Mouse (Mus musculus): ENCODE measurements at regions not wholly inside any gene's neighbourhood (a gene's known extent, or its start where the extent isn't known, plus 50 kb on each side); places are given as distances from the start of the nearest gene placed in this dataset.
A peak's percentile ranks its signal among the peaks of the same experiment; 100 is the strongest.

DNA sequence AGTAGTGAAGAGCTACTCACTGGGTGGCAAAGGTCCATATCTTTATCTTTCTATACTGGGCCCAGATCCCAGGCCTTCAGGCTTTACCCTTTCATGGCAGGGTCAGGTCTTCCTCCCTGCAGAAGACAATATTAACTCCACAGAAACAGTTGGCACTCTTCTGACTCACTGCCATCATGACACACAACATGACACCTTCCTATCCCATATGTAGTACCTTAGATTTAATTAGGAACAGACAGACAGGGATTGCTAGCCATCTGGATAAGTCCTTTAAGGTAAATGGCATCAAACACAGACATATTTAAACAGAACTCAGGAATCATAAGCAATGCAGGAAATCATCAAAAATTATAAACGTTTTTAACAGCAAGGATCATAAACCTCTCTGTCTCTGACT is 815.0 kb upstream of the Gm597 start:
- H3K9me3 ChIP-seq: no peaks in the 10 kb centered on the region
- H3K36me3 ChIP-seq: no peaks in the 10 kb centered on the region
- ATAC-seq (replicated peaks): no peak
- H3K4me3 ChIP-seq: no peak overlapping the region
- H3K4me1 ChIP-seq: no peaks in the 10 kb centered on the region
- H3K27me3 ChIP-seq: no peaks in the 10 kb centered on the region
- no peak overlapping the region for H3K4me2 ChIP-seq (replicated peaks)
- 34% methylated on average over 1 of the region's 1 CpGs for WGBS
- no peak overlapping the region for H3K27ac ChIP-seq (replicated peaks)
- no peak overlapping the region for H3K9ac ChIP-seq (replicated peaks)

DNA sequence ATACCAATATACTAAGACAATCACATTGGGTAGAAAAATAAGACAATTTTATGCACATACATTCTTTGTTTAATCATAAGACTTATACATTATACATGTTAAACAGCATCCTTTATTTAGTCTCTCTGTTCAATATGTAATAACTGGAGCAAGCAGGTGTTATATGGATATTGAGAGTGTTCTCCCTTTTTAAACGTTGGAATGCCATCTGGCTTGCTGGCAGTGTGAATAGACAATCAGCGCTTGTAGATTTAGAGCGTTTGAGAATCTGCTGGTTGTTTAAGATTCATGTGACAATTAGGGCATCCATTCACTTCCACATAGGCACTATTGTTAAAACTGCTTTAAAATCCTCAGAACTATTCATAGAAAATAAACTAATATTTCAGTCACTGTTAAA is 807.8 kb upstream of the Gm597 start:
- Histone ChIP-seq H3K27me3 (no peaks in the 10 kb centered on the region), H3K4me2 (replicated peaks) (no peak overlapping the region), H3K4me1 (no peaks in the 10 kb centered on the region), H3K9me3 (no peaks in the 10 kb centered on the region), H3K9ac (replicated peaks) (no peak overlapping the region), H3K27ac (replicated peaks) (no peak overlapping the region), H3K36me3 (no peaks in the 10 kb centered on the region), H3K4me3 (no peak overlapping the region)
- 44% methylated on average over 3 of the region's 3 CpGs for WGBS
- peak; percentile 81 for ATAC-seq (replicated peaks)
